Mouse (Mus musculus): ENCODE results near the gene Ell2. TPM values are rescaled to one million over a fixed set of nuclear protein-coding genes. Genes with fewer than 3 reads are reported as not detected.

Ell2 gene
- polyA plus RNA-seq, 1 experiment from 2014 or later: 4.6 TPM

- Histone ChIP-seq H3K27me3 (no peaks in the 10 kb centered on the region), H3K27ac (no peak overlapping the region), H3K4me3 (no peak overlapping the region), H3K9me3 (replicated peaks) (no peaks in the 10 kb centered on the region), H3K4me1 (replicated peaks) (peaks cover 8% of the 10 kb centered on the region; the same call in 1 of the 2 replicates), H3K36me3 (no peaks in the 10 kb centered on the region), H3K4me2 (no peak overlapping the region), H3K9ac (no peak overlapping the region)
- WGBS: 67% methylated on average over 2 of the region's 2 CpGs
- ATAC-seq (replicated peaks; ENCODE audit: insufficient number of reproducible peaks, insufficient read depth, low FRiP score, low read depth): no peak
Measured at GRCm38 (mm10) chr13:75750785-75751184, 44.2 kb downstream of the Ell2 start.

- no peak overlapping the region for H3K4me3 ChIP-seq
- no peak overlapping the region for H3K9ac ChIP-seq
- ATAC-seq (replicated peaks; ENCODE audit: insufficient number of reproducible peaks, insufficient read depth, low FRiP score, low read depth): peak; percentile 82
- no peaks in the 10 kb centered on the region for H3K36me3 ChIP-seq
- H3K27ac ChIP-seq: peak overlapping the region; percentile 47; the same call in 1 of the 2 replicates
- no peaks in the 10 kb centered on the region for H3K27me3 ChIP-seq
- WGBS: 84% methylated on average over 5 of the region's 5 CpGs
- H3K4me1 ChIP-seq (replicated peaks): peaks cover 8% of the 10 kb centered on the region; the same call in 1 of the 2 replicates
- H3K4me2 ChIP-seq: no peak overlapping the region
- H3K9me3 ChIP-seq (replicated peaks): no peaks in the 10 kb centered on the region
Measured at GRCm38 (mm10) chr13:75752216-75752938, 45.8 kb downstream of the Ell2 start.

- WGBS: 75% methylated on average over 5 of the region's 5 CpGs
- Histone ChIP-seq H3K9ac (no peak overlapping the region), H3K4me3 (no peak overlapping the region), H3K4me1 (replicated peaks) (peaks cover 8% of the 10 kb centered on the region; the same call in 1 of the 2 replicates), H3K9me3 (replicated peaks) (no peaks in the 10 kb centered on the region), H3K27ac (no peak overlapping the region), H3K36me3 (no peaks in the 10 kb centered on the region), H3K27me3 (no peaks in the 10 kb centered on the region), H3K4me2 (no peak overlapping the region)
- ATAC-seq (replicated peaks; ENCODE audit: insufficient number of reproducible peaks, insufficient read depth, low FRiP score, low read depth): no peak
Measured at GRCm38 (mm10) chr13:75754398-75754797, 47.8 kb downstream of the Ell2 start.

DNA sequence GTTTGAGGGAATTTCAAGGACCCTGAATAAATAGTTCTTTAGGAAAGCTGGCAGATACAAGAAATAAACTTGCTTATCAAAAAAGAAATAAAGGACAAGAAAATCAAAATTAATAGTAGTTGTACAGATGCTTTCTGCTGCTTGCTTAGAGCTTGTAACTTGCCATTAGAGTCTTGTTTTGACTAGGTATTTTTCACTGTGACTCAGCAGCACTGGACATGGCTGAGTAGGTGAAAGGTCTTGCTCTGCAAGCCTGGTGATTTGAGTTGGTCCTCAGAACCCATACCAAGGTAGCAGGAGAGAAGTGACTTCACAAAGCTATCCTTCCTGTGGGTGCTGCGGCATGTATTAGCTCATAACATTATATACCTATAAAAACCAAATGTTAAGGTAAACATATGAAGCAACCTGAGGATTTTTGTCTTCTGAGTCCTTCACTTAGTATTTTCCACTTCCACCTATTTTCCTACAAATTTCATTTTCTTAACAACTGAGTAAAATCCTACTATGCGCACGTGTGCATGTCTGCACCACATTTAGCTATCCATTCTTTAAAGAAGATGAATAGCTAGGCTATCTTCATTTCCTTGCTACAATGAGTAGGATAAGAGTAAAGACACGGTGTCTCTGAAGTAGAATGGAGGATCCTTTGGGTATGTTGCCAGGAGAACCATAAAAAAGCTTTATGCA, 54.4 kb downstream of the Ell2 start:
- no peak overlapping the region for H3K4me3 ChIP-seq
- H3K27me3 ChIP-seq: no peaks in the 10 kb centered on the region
- ATAC-seq (replicated peaks; ENCODE audit: insufficient number of reproducible peaks, insufficient read depth, low FRiP score, low read depth): no peak

GRCm38 (mm10) chr13:75762759-75763158, 56.2 kb downstream of the Ell2 start:
- no peaks in the 10 kb centered on the region; the same call in 1 of the 2 replicates for H3K36me3 ChIP-seq
- H3K4me3 ChIP-seq: no peak overlapping the region
- H3K4me2 ChIP-seq: no peak overlapping the region
- H3K9ac ChIP-seq: no peak overlapping the region
- H3K27me3 ChIP-seq: no peaks in the 10 kb centered on the region
- WGBS: 79% methylated on average over 4 of the region's 4 CpGs
- ATAC-seq (replicated peaks; ENCODE audit: insufficient number of reproducible peaks, insufficient read depth, low FRiP score, low read depth): no peak
- H3K9me3 ChIP-seq (replicated peaks): no peaks in the 10 kb centered on the region
- no peaks in the 10 kb centered on the region for H3K4me1 ChIP-seq (replicated peaks)
- H3K27ac ChIP-seq: no peak overlapping the region

More for the DNA sequence above, 54.4 kb downstream of the Ell2 start:
- Histone ChIP-seq H3K4me2 (no peak overlapping the region), H3K27ac (no peak overlapping the region), H3K36me3 (no peaks in the 10 kb centered on the region; the same call in 1 of the 2 replicates), H3K9me3 (replicated peaks) (no peaks in the 10 kb centered on the region), H3K4me1 (replicated peaks) (no peaks in the 10 kb centered on the region), H3K9ac (no peak overlapping the region)
- WGBS: 90% methylated on average over 4 of the region's 4 CpGs

GRCm38 (mm10) chr13:75763280-75763679, 56.7 kb downstream of the Ell2 start:
- ATAC-seq (replicated peaks; ENCODE audit: insufficient number of reproducible peaks, insufficient read depth, low FRiP score, low read depth): no peak
- Histone ChIP-seq H3K27me3 (no peaks in the 10 kb centered on the region), H3K27ac (no peak overlapping the region), H3K36me3 (no peaks in the 10 kb centered on the region; the same call in 1 of the 2 replicates), H3K9me3 (replicated peaks) (no peaks in the 10 kb centered on the region), H3K4me3 (no peak overlapping the region), H3K4me1 (replicated peaks) (no peaks in the 10 kb centered on the region), H3K9ac (no peak overlapping the region), H3K4me2 (no peak overlapping the region)
- 44% methylated on average over 3 of the region's 3 CpGs for WGBS

- WGBS: 75% methylated on average over 1 of the region's 1 CpGs
- H3K27ac ChIP-seq: no peak overlapping the region
Measured at GRCm38 (mm10) chr13:75765742-75766141, 59.2 kb downstream of the Ell2 start.

DNA sequence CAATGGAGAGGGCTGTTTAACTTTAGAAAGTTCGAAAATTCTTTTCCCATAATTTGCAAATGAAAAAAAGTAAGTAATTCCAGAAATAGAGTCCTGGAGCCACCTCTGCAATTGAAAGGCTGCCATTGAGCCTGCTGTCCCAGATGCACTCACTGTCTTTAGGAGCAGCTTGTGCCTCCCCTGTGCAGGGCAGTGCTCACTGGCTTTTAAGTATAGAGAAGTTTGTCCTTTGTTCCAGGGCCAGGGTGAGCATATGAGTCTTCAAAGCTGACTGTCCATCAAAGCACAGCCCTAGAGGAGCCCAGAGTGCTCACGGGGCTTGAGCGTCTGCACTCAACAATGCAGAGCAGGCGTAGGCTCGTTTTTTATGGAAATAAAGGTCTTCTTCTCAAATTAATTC, 59.7 kb downstream of the Ell2 start:
- 76% methylated on average over 5 of the region's 5 CpGs for WGBS

More at GRCm38 (mm10) chr13:75765742-75766141, 59.2 kb downstream of the Ell2 start:
- Histone ChIP-seq H3K36me3 (no peaks in the 10 kb centered on the region; the same call in 1 of the 2 replicates), H3K9me3 (replicated peaks) (no peaks in the 10 kb centered on the region), H3K4me3 (no peak overlapping the region), H3K4me2 (no peak overlapping the region), H3K9ac (no peak overlapping the region), H3K27me3 (no peaks in the 10 kb centered on the region), H3K4me1 (replicated peaks) (no peaks in the 10 kb centered on the region)
- ATAC-seq (replicated peaks; ENCODE audit: insufficient number of reproducible peaks, insufficient read depth, low FRiP score, low read depth): no peak

DNA sequence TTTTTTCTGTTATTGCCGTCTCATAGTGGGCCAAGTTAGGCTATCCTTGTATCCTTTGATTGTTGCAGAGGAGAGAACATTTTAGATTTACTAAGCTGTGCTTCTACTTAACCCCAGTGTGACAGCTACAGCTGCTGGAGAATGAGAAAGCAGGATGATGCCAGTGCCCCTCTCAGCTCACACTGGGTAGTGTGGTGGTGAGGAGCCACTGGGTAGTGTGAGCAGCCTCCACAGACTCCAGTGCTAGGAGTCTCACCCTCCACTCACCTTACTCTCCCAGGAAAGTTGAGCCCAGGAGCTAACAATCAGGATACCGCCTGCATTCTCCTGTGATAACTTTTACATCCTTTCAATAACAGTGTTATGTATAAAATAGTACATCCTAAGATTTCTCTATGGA, 60.4 kb downstream of the Ell2 start:
- 76% methylated on average over 2 of the region's 2 CpGs for WGBS
- no peak overlapping the region for H3K4me3 ChIP-seq

More for the DNA sequence above, 59.7 kb downstream of the Ell2 start:
- Histone ChIP-seq H3K9me3 (replicated peaks) (no peaks in the 10 kb centered on the region), H3K4me2 (no peak overlapping the region), H3K27me3 (no peaks in the 10 kb centered on the region), H3K4me3 (no peak overlapping the region), H3K36me3 (no peaks in the 10 kb centered on the region; the same call in 1 of the 2 replicates), H3K4me1 (replicated peaks) (no peaks in the 10 kb centered on the region), H3K9ac (no peak overlapping the region), H3K27ac (no peak overlapping the region)
- no peak for ATAC-seq (replicated peaks; ENCODE audit: insufficient number of reproducible peaks, insufficient read depth, low FRiP score, low read depth)

DNA sequence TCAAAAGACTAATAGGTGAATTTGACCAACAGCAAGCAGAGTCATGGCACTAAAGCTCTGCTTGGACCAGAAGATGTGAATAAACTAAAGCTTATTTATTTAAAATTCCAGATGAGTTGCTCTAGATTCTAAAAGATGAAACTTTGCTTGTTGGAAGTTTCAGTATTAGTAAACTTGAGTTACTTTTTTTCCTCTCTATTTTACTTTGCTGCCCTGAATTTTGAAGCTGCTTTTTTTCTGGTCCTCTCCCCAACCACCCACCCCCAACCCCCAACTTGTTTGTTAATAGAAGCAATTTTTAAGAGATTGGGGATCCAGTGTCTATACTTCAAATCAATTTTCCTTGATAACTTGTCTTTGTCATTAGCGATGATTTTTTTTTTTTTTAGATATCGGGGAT, 64.2 kb downstream of the Ell2 start:
- no peak overlapping the region for H3K27ac ChIP-seq
- WGBS: 91% methylated on average over 2 of the region's 2 CpGs
- no peak overlapping the region for H3K4me3 ChIP-seq
- no peaks in the 10 kb centered on the region for H3K4me1 ChIP-seq (replicated peaks)
- H3K9me3 ChIP-seq (replicated peaks): no peaks in the 10 kb centered on the region
- no peak for ATAC-seq (replicated peaks; ENCODE audit: insufficient number of reproducible peaks, insufficient read depth, low FRiP score, low read depth)
- no peak overlapping the region for H3K9ac ChIP-seq
- H3K4me2 ChIP-seq: no peak overlapping the region
- no peaks in the 10 kb centered on the region for H3K27me3 ChIP-seq
- no peaks in the 10 kb centered on the region for H3K36me3 ChIP-seq

More for the DNA sequence above, 60.4 kb downstream of the Ell2 start:
- H3K4me2 ChIP-seq: no peak overlapping the region
- no peaks in the 10 kb centered on the region for H3K4me1 ChIP-seq (replicated peaks)
- H3K9me3 ChIP-seq (replicated peaks): no peaks in the 10 kb centered on the region
- no peak overlapping the region for H3K27ac ChIP-seq
- no peaks in the 10 kb centered on the region for H3K27me3 ChIP-seq
- no peaks in the 10 kb centered on the region; the same call in 1 of the 2 replicates for H3K36me3 ChIP-seq
- ATAC-seq (replicated peaks; ENCODE audit: insufficient number of reproducible peaks, insufficient read depth, low FRiP score, low read depth): no peak
- H3K9ac ChIP-seq: no peak overlapping the region

GRCm38 (mm10) chr13:75771404-75771803, 64.8 kb downstream of the Ell2 start:
- Histone ChIP-seq H3K4me2 (no peak overlapping the region), H3K27me3 (no peaks in the 10 kb centered on the region), H3K4me1 (replicated peaks) (no peaks in the 10 kb centered on the region), H3K9ac (no peak overlapping the region), H3K27ac (no peak overlapping the region), H3K9me3 (replicated peaks) (no peaks in the 10 kb centered on the region), H3K36me3 (no peaks in the 10 kb centered on the region), H3K4me3 (no peak overlapping the region)
- ATAC-seq (replicated peaks; ENCODE audit: insufficient number of reproducible peaks, insufficient read depth, low FRiP score, low read depth): no peak
- WGBS: 78% methylated on average over 4 of the region's 4 CpGs
